Mouse (Mus musculus): ENCODE data around the gene Drosha. TPM values are rescaled to one million over a fixed set of nuclear protein-coding genes. Genes with fewer than 3 reads are reported as not detected.

The Drosha gene
- polyA plus RNA-seq, 1 experiment: 120 TPM

DNA sequence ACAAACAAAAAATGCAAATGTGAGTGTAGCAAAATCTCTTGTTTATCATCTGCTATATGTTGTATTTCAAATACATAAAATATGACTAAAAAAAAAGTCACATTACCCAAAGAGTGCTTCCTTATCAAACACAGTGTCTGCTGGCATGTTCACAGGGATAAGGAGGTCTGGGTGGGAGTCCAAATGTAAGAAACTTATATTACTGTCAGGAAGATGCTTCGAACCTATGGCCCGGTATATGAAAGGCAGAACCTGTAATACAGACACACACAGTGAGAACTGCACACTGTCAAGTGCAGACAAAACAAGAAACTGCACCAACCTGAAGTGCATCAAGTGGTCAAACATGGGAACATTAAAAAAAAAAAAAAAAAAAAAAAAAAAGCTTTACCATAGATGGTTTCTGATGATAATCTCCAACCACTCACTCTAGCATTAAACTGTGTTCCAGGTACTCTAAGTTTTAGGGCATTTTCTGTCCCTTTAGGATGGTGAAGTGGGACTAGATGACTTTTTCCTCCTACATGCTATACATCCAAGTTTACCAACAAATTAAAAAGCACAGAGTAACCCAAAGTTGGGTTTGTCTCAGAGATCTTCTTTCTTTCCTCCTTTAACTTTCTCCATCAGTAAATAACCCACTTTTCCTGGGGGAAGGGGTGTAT lies 1.0 kb upstream of the Drosha start:
- TF ChIP-seq EP300 (IDR thresholded peaks at IDR 0.05; ENCODE audit: insufficient read depth, low read depth, low read length) (no peak), POLR2A (IDR thresholded peaks at IDR 0.05; ENCODE audit: insufficient read depth, low read length) (no peak), CTCF (IDR thresholded peaks at IDR 0.05; ENCODE audit: low read depth, low read length) (no peak)
- Histone ChIP-seq H3K36me3 (ENCODE audit: control insufficient read depth, insufficient read depth, low read length, poor library complexity, severe bottlenecking) (peaks cover 47% of the 10 kb centered on the region), H3K27ac (ENCODE audit: insufficient read depth, low read length) (peak overlapping the region; percentile 47; the same call in 1 of the 2 replicates), H3K4me1 (ENCODE audit: control insufficient read depth, insufficient read depth, low read length) (no peaks in the 10 kb centered on the region), H3K9me3 (replicated peaks; ENCODE audit: control insufficient read depth, insufficient read depth, low read length, poor library complexity, severe bottlenecking) (no peaks in the 10 kb centered on the region), H3K27me3 (ENCODE audit: control insufficient read depth, insufficient read depth, low read length, poor library complexity, severe bottlenecking) (no peaks in the 10 kb centered on the region), H3K4me3 (ENCODE audit: low read depth, low read length) (peak overlapping the region; percentile 46; the same call in 1 of the 2 replicates), H3K9ac (ENCODE audit: low read depth, poor library complexity, severe bottlenecking) (peak overlapping the region; percentile 67)

GRCm38 (mm10) chr15:12824965-12825364 lies 350 bp downstream of the Drosha start:
- H3K27ac ChIP-seq (ENCODE audit: insufficient read depth, low read length): 0 out of 2 replicates have a peak overlapping the region, but pooled peaks have one; percentile 1
- TF ChIP-seq CTCF (IDR thresholded peaks at IDR 0.05; ENCODE audit: low read depth, low read length) (no peak), POLR2A (IDR thresholded peaks at IDR 0.05; ENCODE audit: insufficient read depth, low read length) (no peak), EP300 (IDR thresholded peaks at IDR 0.05; ENCODE audit: insufficient read depth, low read depth, low read length) (no peak)
- peak overlapping the region; percentile 89 for H3K9ac ChIP-seq (ENCODE audit: low read depth, poor library complexity, severe bottlenecking)

DNA sequence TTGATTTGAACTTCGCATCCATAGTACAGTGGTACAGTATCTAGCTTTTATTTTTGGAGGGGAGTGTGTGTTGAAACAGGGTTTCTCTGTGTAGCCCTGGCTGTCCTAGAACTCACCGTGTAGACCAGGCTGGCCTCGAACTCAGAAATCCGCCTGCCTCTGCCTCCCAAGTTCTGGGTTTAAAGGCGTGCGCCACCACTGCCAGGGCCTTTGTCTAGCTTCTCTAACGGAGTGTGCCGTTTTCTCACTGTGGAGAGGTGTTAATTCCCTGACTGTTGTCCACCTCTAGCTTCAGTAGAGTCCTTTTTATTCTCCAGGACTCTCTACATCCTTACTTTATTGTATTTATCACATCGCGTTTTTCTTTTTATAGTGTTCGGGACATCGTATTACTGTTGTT lies 793 bp downstream of the Drosha start:
- H3K9me3 ChIP-seq (replicated peaks; ENCODE audit: control insufficient read depth, insufficient read depth, low read length, poor library complexity, severe bottlenecking): no peaks in the 10 kb centered on the region
- peak overlapping the region; percentile 98 for H3K4me3 ChIP-seq (ENCODE audit: low read depth, low read length)
- H3K27me3 ChIP-seq (ENCODE audit: control insufficient read depth, insufficient read depth, low read length, poor library complexity, severe bottlenecking): no peaks in the 10 kb centered on the region
- H3K27ac ChIP-seq (ENCODE audit: insufficient read depth, low read length): no peak overlapping the region
- TF ChIP-seq CTCF (IDR thresholded peaks at IDR 0.05; ENCODE audit: low read depth, low read length) (no peak), EP300 (IDR thresholded peaks at IDR 0.05; ENCODE audit: insufficient read depth, low read depth, low read length) (no peak), POLR2A (IDR thresholded peaks at IDR 0.05; ENCODE audit: insufficient read depth, low read length) (no peak)
- H3K4me1 ChIP-seq (ENCODE audit: control insufficient read depth, insufficient read depth, low read length): no peaks in the 10 kb centered on the region
- H3K9ac ChIP-seq (ENCODE audit: low read depth, poor library complexity, severe bottlenecking): peak overlapping the region; percentile 89
- H3K36me3 ChIP-seq (ENCODE audit: control insufficient read depth, insufficient read depth, low read length, poor library complexity, severe bottlenecking): peaks cover 42% of the 10 kb centered on the region

More at GRCm38 (mm10) chr15:12824965-12825364, 350 bp downstream of the Drosha start:
- no peaks in the 10 kb centered on the region for H3K27me3 ChIP-seq (ENCODE audit: control insufficient read depth, insufficient read depth, low read length, poor library complexity, severe bottlenecking)
- no peaks in the 10 kb centered on the region for H3K9me3 ChIP-seq (replicated peaks; ENCODE audit: control insufficient read depth, insufficient read depth, low read length, poor library complexity, severe bottlenecking)
- peak overlapping the region; percentile 98 for H3K4me3 ChIP-seq (ENCODE audit: low read depth, low read length)
- H3K36me3 ChIP-seq (ENCODE audit: control insufficient read depth, insufficient read depth, low read length, poor library complexity, severe bottlenecking): peaks cover 43% of the 10 kb centered on the region
- H3K4me1 ChIP-seq (ENCODE audit: control insufficient read depth, insufficient read depth, low read length): no peaks in the 10 kb centered on the region

- Histone ChIP-seq H3K27ac (ENCODE audit: insufficient read depth, low read length) (no peak overlapping the region), H3K36me3 (ENCODE audit: control insufficient read depth, insufficient read depth, low read length, poor library complexity, severe bottlenecking) (peaks cover 30% of the 10 kb centered on the region), H3K4me3 (ENCODE audit: low read depth, low read length) (no peak overlapping the region), H3K9me3 (replicated peaks; ENCODE audit: control insufficient read depth, insufficient read depth, low read length, poor library complexity, severe bottlenecking) (no peaks in the 10 kb centered on the region), H3K9ac (ENCODE audit: low read depth, poor library complexity, severe bottlenecking) (no peak overlapping the region), H3K27me3 (ENCODE audit: control insufficient read depth, insufficient read depth, low read length, poor library complexity, severe bottlenecking) (no peaks in the 10 kb centered on the region), H3K4me1 (ENCODE audit: control insufficient read depth, insufficient read depth, low read length) (no peaks in the 10 kb centered on the region)
- no peak for TF ChIP-seq EP300 (IDR thresholded peaks at IDR 0.05; ENCODE audit: insufficient read depth, low read depth, low read length)
These were observed 5.3 kb downstream of the Drosha start for GRCm38 (mm10) chr15:12829878-12830277.

DNA sequence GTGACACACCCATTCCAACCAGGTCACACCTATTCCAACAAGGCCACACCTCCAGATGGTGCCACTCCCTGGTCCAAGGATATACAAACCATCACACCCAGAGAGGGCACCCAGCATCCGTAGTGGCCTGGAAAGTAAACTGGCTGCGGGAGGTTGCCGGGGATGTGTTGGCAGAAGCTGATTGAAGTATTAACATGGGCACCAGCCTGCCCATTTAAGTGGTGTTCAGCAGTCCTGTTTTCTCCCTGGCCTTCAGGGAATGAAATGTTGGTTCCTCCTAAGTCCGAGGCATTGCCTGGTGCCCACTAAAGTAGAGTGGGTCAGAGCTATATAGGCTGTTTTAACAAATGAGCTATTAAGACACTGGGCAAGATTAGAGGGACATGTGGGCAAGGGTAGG lies 8.0 kb downstream of the Drosha start:
- TF ChIP-seq EP300 (IDR thresholded peaks at IDR 0.05; ENCODE audit: insufficient read depth, low read depth, low read length) (no peak), CTCF (IDR thresholded peaks at IDR 0.05; ENCODE audit: low read depth, low read length) (no peak), POLR2A (IDR thresholded peaks at IDR 0.05; ENCODE audit: insufficient read depth, low read length) (no peak)
- Histone ChIP-seq H3K4me3 (ENCODE audit: low read depth, low read length) (no peak overlapping the region), H3K27ac (ENCODE audit: insufficient read depth, low read length) (0 out of 2 replicates have a peak overlapping the region, but pooled peaks have one; percentile 63), H3K27me3 (ENCODE audit: control insufficient read depth, insufficient read depth, low read length, poor library complexity, severe bottlenecking) (no peaks in the 10 kb centered on the region), H3K9ac (ENCODE audit: low read depth, poor library complexity, severe bottlenecking) (peak overlapping the region; percentile 55; the same call in 1 of the 2 replicates), H3K36me3 (ENCODE audit: control insufficient read depth, insufficient read depth, low read length, poor library complexity, severe bottlenecking) (peaks cover 42% of the 10 kb centered on the region), H3K4me1 (ENCODE audit: control insufficient read depth, insufficient read depth, low read length) (no peaks in the 10 kb centered on the region), H3K9me3 (replicated peaks; ENCODE audit: control insufficient read depth, insufficient read depth, low read length, poor library complexity, severe bottlenecking) (no peaks in the 10 kb centered on the region)

DNA sequence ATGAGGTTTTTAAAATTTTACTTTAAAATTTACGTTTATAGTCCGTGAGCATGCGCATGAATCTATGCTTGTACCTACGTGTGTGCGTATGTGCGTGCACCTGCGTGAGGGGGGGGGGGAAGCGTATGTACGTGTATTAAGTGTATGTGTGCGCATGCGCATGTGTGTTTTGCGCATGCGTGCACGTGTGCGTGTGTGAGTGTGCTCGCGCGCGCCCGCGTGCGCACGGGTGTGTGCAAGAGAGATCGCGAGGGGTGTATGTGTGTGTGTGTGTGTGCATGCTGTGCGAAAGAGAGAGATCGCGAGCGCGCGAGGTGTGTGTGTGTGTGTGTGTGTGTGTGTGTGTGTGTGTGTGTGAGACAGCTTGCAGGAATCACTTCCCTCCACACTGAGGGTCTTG lies 8.8 kb downstream of the Drosha start:
- Histone ChIP-seq H3K36me3 (ENCODE audit: control insufficient read depth, insufficient read depth, low read length, poor library complexity, severe bottlenecking) (peaks cover 41% of the 10 kb centered on the region), H3K4me3 (ENCODE audit: low read depth, low read length) (peak overlapping the region; percentile 64), H3K9ac (ENCODE audit: low read depth, poor library complexity, severe bottlenecking) (peak overlapping the region; percentile 55), H3K27ac (ENCODE audit: insufficient read depth, low read length) (peak overlapping the region; percentile 12), H3K27me3 (ENCODE audit: control insufficient read depth, insufficient read depth, low read length, poor library complexity, severe bottlenecking) (no peaks in the 10 kb centered on the region), H3K4me1 (ENCODE audit: control insufficient read depth, insufficient read depth, low read length) (no peaks in the 10 kb centered on the region), H3K9me3 (replicated peaks; ENCODE audit: control insufficient read depth, insufficient read depth, low read length, poor library complexity, severe bottlenecking) (no peaks in the 10 kb centered on the region)
- 0 out of 2 replicates have a peak, but pooled peaks have one; percentile 35 for TF ChIP-seq EP300 (IDR thresholded peaks at IDR 0.05; ENCODE audit: insufficient read depth, low read depth, low read length)
- TF ChIP-seq POLR2A (IDR thresholded peaks at IDR 0.05; ENCODE audit: insufficient read depth, low read length): peak; percentile 82
- no peak for TF ChIP-seq CTCF (IDR thresholded peaks at IDR 0.05; ENCODE audit: low read depth, low read length)

Data from ES-Bruce4 (cell line).